Mouse (Mus musculus) T-helper 17 cell (primary cell): ENCODE data around the gene Top2b.

ENCODE experiments used
- in situ Hi-C, 2 experiments: fragments of 300-600 bp; cut with MboI, MseI; formaldehyde crosslinking; loops; 1 replicate in 1 of 2; 2 replicates in 1 of 2; pipeline ENCODE4 v1.15.1; 2025; ENCODE audit warnings: high pct_unique_total_duplicates in 2 of 2

Gene Top2b

DNA sequence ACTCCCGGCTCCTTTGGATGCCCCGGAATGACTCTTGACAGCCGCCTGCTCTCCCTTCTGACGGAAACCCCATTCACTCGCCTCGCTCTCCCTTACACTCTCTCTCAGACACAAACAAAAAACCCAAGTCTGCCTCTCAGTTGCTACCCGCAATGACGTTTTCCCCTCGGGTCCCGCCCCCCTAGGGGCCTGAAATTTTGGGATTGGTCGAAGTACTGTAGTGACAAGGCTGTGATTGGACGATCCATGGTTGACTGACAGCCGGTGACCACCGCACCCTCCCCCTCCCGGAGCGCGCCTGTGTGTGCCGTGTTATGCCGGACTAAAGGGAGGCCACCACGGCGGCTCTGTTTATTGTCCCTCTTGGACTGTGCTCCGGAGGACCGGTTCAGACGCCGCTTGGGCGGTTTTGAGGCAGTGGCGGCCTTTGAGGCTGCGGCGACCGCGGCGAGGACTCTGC lies at the start of gene Top2b:
Gene Top2b (plus strand): TSS at position 302 of the 460 bp plus-strand sequence.
- in situ Hi-C loops: loop anchor here (5.0 to 25.0 kb wide), 4 partner anchors 118 to 1728 kb away; partner anchors contain the start of genes Ngly1 (in 1 of the 2) and Oxsm (in 1 of the 2)

GRCm38 (mm10) chr14:16316715-16317114 lies 48.3 kb upstream of the Top2b start:
- in situ Hi-C loops: loop anchor here in 1 of 2 experiments (10.0 kb wide), 1 partner anchor 1342 kb away; no protein-coding TSS in a partner anchor

DNA sequence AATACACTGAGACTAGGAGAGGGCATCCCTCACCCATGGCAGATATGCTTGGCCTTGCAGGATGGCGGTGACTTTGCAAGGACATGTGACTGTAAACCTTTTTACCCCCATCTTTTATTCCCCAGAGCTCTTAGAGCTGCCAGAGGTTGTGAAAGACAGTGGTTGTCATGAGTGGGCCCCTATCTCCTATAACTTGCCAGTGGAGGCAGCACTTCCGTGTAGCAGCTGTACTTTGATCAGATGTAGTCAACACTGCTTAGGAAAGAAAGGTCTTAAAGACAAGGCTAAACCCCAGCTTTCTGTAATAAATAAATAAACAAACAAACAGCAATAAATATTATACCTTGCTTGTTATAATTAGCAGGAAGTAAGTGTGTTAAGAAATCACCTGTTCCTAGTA lies 45.2 kb upstream of the Top2b start:
- in situ Hi-C loops: loop anchor here in 1 of 2 experiments (10.0 kb wide), 1 partner anchor 1345 kb away; no protein-coding TSS in a partner anchor

DNA sequence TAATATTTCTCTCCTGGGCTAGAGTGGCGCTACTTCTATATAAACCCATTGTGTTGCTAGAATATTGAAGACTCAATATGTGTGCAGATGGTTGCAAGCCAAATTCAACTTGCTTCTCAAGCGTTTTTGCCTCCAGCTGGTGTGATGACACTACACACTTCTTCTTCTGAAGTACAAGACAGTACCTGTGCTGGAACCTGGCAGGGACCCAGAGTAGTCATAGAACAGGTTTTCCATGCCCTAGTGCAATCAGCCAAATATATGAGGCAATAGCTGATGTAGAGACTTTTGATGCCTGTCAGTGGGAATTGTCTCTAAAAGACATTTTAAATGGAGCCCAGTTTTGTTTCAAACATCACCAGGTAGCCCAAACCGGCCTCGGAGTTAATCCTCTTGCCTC lies 40.6 kb upstream of the Top2b start:
- in situ Hi-C loops: no loop called here

DNA sequence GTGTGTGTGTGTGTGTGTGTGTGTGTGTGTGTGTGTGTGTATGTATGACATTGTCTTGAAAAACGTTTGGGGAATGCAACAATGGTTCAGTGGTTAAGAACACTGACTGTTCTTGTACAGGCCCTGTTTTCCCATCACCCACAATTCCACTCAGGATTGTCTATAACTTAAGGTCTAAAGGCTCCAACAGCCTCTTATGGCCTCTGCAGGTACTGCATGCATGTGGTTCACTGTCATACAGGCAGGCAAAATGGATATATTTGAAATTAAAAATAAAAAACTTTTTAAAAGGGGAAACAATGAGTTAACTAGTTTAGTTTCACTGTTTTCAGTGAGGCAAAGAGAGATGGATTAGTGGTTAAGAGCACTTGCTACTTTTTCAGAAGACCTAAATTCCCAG lies 39.8 kb upstream of the Top2b start:
- in situ Hi-C loops: no loop called here

- in situ Hi-C loops: no loop called here
Observed at GRCm38 (mm10) chr14:16328531-16328930, 36.4 kb upstream of the Top2b start.

- in situ Hi-C loops: no loop called here
Observed at GRCm38 (mm10) chr14:16328959-16329480, 36.0 kb upstream of the Top2b start.

DNA sequence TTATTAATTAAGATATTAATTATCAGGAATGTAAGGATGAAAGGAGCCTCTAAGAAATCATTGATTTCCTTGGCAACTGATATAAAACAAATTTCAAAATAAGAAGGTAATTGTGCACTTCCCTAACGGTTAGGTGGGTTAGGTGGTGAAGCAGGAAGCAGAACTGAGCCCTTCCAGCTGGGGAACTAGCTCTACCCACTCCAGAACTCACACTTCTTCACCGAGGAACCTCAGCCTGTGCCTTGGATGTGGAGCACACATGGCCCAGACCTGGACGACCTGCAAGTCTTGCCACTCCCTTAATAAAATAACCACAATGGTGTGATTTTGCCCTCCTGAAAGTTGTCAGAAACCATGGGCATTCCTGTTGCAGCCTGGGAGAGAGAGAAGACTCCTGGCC lies 35.2 kb upstream of the Top2b start:
- in situ Hi-C loops: no loop called here

DNA sequence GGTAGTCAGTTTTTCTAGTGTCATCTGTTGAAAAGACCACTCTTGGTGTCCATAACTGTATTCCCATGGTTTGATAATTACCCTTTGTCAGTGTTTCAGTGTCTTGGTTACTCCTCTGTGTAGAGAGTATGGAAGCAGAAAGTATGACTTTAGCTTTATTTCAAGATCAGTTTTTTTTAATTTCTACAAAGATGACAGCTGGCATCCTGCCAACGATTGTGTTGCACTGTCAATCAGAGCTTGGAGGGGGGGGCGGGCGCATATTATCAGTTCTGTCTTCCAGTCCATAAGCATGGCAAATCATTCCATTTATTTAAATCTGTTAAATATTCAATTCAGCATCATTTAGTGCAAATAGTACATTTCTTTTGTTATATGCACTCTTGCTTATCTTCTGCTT lies 30.7 kb upstream of the Top2b start:
- in situ Hi-C loops: no loop called here

DNA sequence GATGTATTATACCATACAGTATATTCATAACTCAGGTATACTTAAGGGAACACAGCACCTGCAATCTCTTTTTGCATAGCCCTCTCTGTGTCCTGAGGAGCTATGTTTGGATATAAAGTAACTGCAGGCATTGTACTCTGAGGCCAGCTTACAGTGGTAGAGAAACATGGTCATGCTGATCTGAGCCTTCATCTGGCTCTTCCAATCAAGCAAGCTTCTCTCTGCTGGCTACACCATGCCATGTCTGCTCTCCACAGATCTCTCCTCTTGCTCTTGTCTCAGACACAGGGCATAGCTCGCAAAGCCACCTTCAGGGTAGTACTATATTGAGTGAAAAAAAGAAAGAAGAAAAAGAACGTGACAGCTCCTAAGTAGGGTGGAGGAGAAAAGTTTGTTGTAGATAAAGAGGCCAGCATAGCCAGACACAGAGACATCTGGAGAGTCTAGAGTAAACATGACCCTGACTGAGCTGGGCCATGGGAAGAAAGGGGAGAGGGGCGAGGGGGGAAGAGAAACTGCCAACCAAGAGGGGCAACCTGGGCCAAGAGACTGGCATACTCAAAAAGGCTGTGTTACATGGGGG lies 29.1 kb upstream of the Top2b start:
- in situ Hi-C loops: no loop called here

- in situ Hi-C loops: no loop called here
Observed at GRCm38 (mm10) chr14:16347505-16347904, 17.5 kb upstream of the Top2b start.

GRCm38 (mm10) chr14:16359704-16360103 lies 5.3 kb upstream of the Top2b start:
- in situ Hi-C loops: loop anchor here in 1 of 2 experiments (25.0 kb wide), 2 partner anchors 1022 to 1722 kb away; no protein-coding TSS in a partner anchor

DNA sequence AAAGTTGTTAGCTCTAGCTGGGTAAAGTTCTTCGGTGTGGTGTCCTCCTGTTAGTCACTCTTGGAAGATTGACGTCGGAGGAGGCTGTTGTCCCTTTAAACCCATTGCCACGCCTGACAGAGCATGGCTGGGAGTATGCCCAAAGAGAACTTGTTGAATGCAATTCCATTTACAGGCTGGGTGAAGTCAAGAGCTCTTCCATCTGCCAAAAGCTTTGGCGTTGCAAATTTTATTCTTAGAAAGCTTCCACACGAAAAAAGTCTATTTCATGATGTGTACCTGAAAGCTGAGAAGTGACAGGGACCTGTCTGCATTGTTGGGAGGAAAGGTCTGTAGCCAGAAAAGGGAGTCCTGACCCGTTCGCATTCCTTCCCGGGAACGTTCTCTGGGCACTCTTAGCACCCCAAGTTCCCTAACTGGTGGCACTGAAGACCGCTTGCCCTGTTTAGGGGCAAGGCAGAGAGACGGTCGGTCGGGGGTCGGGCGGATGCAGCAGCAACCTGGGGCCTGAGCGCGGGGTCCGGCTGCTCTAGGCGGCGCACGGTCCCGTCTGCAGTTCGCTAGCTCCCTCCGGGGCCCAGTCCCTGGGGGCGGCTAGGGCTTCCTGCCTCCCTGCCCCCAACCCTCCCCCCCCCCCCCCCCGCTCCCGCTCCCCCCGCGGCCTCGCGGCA lies 683 bp upstream of the Top2b start:
- in situ Hi-C loops: loop anchor here in 1 of 2 experiments (25.0 kb wide), 2 partner anchors 1027 to 1727 kb away; no protein-coding TSS in a partner anchor

- in situ Hi-C loops: loop anchor here (5.0 to 25.0 kb wide), 4 partner anchors 118 to 1728 kb away; partner anchors contain the start of genes Ngly1 (in 1 of the 2) and Oxsm (in 1 of the 2)
Observed at GRCm38 (mm10) chr14:16365362-16366173, 589 bp downstream of the Top2b start.

DNA sequence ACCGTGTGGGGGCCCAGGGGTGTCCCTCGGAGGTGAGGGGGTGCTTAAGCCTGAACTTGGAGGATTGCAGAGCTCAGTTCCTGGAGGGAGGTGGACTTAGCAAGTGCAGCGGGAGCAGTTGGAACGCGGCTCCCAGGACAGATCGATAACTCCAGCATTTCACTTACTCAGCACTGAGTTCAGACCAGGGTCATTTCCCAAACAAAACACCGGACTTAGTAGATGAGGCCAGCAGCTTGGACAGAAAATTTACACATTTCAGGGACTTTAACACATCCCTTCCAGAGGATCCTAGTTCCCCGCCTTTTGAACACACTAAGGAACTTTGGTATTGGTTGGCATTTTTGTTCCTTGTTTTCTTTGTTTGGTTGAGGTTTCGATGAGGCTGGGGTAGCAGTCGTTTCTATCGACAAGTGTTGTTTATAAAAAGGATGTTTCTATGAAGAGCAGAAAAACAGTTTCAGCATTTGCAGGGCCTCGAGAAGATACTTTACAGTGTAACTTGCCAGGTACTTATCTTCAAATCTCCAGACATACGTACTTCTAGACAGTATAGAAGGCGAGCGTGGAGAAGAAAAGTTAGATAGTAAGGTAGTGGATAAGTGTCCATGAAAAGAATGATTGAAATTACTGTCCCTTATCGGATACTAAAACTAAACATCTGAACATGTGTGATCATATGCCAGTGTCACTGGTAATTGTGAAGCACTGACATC lies 1.4 kb downstream of the Top2b start:
- in situ Hi-C loops: loop anchor here (5.0 to 25.0 kb wide), 4 partner anchors 119 to 1729 kb away; partner anchors contain the start of genes Ngly1 (in 1 of the 2) and Oxsm (in 1 of the 2)

DNA sequence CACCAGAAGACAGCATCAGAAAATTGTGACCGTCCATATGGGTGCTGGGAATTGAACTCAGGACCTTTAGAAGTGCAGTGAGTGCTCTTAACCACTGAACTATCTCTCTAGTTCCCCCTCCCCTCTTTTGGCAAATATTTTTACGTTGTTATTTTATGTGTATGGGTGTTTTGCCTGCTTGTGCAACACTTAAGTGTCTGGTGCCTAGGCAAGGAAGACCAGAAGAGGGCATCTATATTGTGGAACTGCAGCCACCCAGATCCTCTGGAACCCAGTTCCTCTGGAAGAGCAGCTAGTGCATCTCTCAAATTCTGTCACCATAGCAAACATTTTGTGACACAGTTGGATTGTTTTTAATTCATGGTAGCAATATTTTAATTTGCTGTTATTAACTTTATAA lies 2.0 kb downstream of the Top2b start:
- in situ Hi-C loops: loop anchor here (5.0 to 25.0 kb wide), 4 partner anchors 120 to 1730 kb away; partner anchors contain the start of genes Ngly1 (in 1 of the 2) and Oxsm (in 1 of the 2)

GRCm38 (mm10) chr14:16372761-16373160 lies 7.8 kb downstream of the Top2b start:
- in situ Hi-C loops: loop anchor here in 1 of 2 experiments (5.0 to 25.0 kb wide), 3 partner anchors 70 to 1735 kb away; no protein-coding TSS in a partner anchor

DNA sequence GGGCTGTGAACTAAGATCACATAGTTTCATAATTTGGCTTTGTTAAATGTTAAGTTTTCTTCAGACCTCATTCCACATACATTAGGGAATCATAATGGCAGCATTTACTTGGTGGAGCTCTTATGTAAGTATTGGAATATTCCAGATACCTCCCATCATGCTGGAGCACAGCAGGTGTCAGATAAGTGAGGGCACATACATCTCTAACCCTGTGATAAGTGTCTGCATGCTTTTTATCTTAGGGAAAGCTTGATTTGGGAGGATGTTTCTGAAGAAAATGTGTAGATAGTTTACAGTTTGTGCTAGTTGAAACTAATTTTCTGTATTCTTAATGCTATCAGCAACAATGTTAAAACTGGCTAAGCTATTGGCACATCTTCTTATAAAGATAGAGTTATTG lies 8.2 kb downstream of the Top2b start:
- in situ Hi-C loops: loop anchor here in 1 of 2 experiments (5.0 to 25.0 kb wide), 3 partner anchors 71 to 1736 kb away; no protein-coding TSS in a partner anchor

DNA sequence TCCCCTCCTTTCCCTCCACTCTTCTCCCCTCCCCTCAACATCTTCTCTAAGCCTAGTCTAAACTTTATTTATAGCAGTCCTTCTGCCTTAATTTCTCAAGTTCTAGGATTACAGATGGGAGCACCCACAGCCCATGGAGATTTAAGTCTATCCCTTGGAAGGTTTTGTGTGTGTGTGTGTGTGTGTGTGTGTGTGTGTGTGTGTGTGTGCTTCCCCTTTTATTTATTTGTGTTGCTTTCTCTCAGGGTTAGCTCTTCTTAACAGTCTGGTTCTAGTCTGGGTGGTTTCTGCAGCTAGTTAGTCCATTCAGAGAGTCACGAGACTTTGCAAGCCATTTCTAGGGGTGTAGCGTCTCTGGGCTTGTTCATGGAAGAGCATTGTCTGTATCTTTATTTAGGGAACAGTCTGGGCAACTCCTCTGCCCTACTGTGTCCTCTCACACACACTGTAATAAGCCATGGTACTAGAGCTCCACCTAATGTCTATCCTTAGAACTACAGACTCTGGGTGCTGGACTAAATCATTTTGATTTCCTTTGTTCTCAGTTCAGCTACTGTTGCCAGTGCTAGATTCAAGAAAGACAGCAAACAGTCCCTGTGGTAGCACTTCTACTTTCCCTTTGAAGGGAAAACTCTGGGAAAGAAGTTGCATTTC lies 15.1 kb downstream of the Top2b start:
- in situ Hi-C loops: loop anchor here in 1 of 2 experiments (25.0 kb wide), 1 partner anchor 618 kb away; no protein-coding TSS in a partner anchor

DNA sequence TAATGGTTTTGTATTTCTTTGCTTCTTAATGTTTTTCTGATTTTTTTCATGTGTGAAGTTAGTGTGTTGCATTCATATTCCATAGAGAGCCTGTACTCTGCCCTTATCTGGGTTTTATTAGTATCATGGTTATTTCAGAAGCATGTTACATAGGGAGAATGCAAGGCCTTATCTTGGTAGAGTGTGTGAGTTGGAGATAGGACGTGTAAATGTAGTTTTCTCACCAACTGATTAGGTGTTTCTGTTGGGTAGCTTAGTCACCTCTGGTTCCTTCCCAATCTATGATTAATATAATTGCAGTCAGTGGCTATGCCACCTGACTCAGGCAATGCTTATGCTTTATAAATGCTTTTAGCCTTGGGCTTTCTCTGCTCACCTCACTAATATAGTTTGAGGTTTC lies 19.8 kb downstream of the Top2b start:
- in situ Hi-C loops: loop anchor here in 1 of 2 experiments (25.0 kb wide), 1 partner anchor 622 kb away; no protein-coding TSS in a partner anchor
